Mouse (Mus musculus) splenic B cell, adult 2 months (primary cell): ENCODE results near the gene Fam20b.

ENCODE experiments used
- DNase-seq: peaks from one replicate; pipeline ENCODE4 v3.0.0-alpha.2; 2011; ENCODE audit warnings: low read depth, low spot score
- H3K27me3 ChIP-seq: 2 replicates; pipeline ENCODE4 v1.6.1; 2012; ENCODE audit warnings: mild to moderate bottlenecking, low read length, moderate library complexity, mixed read lengths; ENCODE audit not compliant: control insufficient read depth, poor library complexity, insufficient read depth, severe bottlenecking
- H3K36me3 ChIP-seq: 2 replicates; pipeline ENCODE4 v1.6.1; 2012; ENCODE audit warnings: mild to moderate bottlenecking, low read length, moderate library complexity, mixed read lengths; ENCODE audit not compliant: control insufficient read depth, poor library complexity, insufficient read depth, severe bottlenecking

Fam20b gene

DNA sequence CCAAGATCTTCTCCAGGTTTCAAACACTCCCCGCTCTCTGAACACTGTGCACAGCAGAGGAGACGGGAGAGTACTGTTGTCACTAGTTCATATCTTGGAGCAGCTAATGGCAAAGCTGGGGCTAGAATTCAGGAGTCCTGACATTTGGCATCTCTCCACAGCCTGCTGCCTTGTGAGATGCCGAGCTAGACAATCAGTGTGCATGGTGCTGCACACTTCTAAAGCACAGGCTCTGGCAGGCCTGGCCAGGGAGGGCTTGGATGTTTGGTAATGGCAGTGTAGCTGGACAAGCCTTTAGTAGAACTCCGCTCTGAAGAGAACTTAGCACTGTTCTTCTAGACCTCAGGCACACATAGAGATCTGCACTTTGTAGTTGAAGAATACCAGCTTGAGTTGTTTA lies 72.9 kb downstream of the Fam20b start:
- peaks cover 4% of the 10 kb centered on the region for H3K36me3 ChIP-seq
- no peak for DNase-seq
- H3K27me3 ChIP-seq, result no peaks in the 10 kb centered on the region

GRCm38 (mm10) chr1:156644780-156645523 lies 73.9 kb downstream of the Fam20b start:
- H3K27me3 ChIP-seq, result no peaks in the 10 kb centered on the region
- peaks cover 4% of the 10 kb centered on the region for H3K36me3 ChIP-seq
- no peak for DNase-seq

GRCm38 (mm10) chr1:156644061-156644460 lies 74.8 kb downstream of the Fam20b start:
- no peak for DNase-seq
- Histone ChIP-seq H3K36me3 (peaks cover 4% of the 10 kb centered on the region), H3K27me3 (no peaks in the 10 kb centered on the region)

DNA sequence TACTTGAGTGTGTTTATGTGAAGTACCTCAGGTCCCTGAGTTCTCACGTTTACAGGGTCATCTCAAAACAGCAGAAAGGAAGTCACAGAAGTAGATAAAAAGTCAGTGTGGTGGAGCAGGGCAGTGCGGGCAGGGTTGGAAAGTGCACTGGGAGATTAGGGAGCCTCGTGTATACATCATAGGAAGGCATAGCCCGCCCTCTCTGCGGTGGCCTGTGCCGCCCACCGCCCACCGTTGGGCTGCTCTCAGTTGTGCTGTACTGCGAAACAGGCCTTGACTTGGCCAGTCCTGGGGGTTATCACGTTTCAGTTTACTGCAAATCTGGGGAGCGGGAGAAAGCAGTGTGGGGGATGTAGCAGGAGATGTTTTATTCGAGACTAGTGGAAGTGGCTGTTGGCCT lies 76.1 kb downstream of the Fam20b start:
- no peak for DNase-seq
- no peaks in the 10 kb centered on the region for H3K27me3 ChIP-seq
- H3K36me3 ChIP-seq, result peaks cover 6% of the 10 kb centered on the region

DNA sequence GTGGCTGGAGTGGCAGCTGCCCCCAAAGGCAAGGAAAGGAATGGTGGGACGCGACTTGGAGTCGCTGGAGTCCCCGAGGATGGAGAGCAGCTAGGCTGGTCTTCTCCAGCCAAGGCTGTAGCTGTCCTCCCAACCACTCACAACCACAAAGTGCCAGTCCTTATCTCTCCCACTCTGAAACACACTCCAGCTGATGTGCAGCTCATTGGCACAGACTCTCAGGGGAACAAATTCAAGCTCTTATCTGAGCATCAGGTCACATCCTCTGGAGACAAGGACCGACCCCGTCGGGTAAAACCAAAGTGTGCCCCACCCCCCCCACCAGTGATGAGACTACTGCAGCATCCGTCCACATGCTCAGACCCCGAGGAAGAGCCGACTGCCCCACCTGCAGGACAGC lies 77.1 kb downstream of the Fam20b start:
- no peaks in the 10 kb centered on the region for H3K27me3 ChIP-seq
- H3K36me3 ChIP-seq, result peaks cover 6% of the 10 kb centered on the region
- DNase-seq, result no peak

DNA sequence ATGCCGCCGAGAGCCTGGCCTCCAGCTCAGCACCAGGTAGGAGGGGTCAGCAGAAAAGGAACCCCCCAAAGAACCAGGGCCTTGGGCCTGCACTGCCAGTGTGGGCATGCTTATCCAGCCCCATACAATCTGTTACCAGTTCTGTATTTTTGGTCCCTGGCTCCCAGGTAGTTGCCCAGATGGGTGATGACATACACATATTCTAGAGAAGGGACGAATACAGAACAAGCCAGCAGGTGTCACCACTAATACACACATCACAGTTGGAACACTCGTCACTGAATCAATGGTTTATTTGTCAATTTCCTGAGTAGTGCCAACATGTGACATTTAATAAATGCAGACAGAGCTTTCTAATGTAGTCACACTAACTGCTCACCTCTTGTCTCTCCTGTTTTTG lies 78.3 kb downstream of the Fam20b start:
- no peaks in the 10 kb centered on the region for H3K27me3 ChIP-seq
- peak; percentile 53 for DNase-seq
- peaks cover 9% of the 10 kb centered on the region for H3K36me3 ChIP-seq

DNA sequence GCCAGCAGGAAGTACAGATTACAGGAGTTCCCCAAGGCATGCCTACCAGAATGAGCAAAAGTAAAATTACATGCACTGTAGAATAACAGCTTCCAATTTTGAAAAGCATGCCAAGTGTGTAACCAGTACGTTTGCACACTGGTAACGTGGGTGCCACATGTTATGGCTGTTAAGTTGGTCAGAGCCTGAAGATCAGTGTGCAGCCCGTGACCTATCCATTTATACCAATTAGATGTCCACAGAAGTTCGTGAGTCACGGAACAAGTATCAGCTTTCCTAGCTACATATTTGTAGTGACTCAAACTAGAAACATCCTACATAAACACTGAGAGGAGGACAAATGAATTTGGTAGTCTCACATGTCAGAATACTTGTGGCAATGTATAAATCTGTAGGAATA lies 79.4 kb downstream of the Fam20b start:
- no peaks in the 10 kb centered on the region for H3K27me3 ChIP-seq
- H3K36me3 ChIP-seq, result peaks cover 9% of the 10 kb centered on the region
- DNase-seq, result no peak

DNA sequence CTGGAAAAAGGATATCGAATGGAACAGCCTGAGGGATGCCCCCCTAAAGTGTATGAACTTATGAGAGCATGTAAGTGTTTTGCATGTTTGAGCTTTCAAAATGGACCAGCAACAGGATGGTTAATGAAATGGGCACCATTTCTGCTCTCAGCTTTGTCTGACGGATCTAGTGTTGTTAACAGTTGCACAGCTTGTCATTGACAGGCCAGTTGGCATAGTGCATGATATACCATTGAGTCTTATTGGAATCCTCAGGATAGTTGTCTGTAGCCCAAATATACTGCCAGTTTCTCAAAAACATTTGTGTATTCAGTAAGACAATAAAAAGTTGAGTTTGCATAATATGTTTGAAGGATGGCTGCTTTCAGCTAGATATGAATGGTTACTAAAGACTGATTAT lies 83.7 kb downstream of the Fam20b start:
- Histone ChIP-seq H3K27me3 (no peaks in the 10 kb centered on the region), H3K36me3 (peaks cover 19% of the 10 kb centered on the region)
- DNase-seq, result no peak

DNA sequence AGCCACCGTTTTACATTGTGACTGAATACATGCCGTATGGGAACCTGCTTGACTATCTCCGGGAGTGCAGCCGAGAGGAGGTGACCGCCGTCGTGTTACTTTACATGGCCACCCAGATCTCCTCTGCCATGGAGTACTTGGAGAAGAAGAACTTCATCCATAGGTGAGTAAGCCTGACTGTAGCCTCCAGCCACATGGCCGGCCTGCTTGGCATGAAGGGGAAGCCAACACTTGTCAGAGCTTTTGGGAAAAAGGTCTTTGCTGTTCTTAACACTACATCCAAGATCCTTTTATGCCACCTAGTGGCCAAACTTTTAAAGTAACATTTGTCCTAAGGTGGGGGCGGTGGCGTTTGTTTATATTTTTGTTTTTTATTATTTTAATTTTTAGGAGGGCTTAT lies 85.8 kb downstream of the Fam20b start:
- peaks cover 21% of the 10 kb centered on the region for H3K36me3 ChIP-seq
- no peaks in the 10 kb centered on the region for H3K27me3 ChIP-seq
- DNase-seq, result peak; percentile 73

DNA sequence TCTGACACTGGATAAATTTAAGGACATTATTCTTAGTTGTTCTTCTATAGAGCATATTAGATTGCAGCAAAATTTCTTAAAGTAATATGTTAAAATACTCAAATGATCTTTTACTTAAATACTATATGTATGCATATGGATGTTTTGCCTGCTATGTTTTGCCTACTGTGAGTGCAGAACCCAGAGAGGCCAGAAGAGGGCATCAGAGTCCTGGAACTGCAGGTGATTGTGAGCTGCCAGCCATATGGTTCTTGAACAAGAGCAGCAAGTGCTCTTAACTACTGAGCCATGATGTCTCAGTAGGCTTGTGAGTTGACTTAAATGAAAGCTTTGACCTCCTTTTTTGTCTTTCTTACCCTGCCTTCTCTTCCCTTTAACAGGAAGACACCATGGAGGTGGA lies 87.9 kb downstream of the Fam20b start:
- peak; percentile 57 for DNase-seq
- peaks cover 20% of the 10 kb centered on the region for H3K36me3 ChIP-seq
- H3K27me3 ChIP-seq, result no peaks in the 10 kb centered on the region

- peaks cover 23% of the 10 kb centered on the region for H3K36me3 ChIP-seq
- no peaks in the 10 kb centered on the region for H3K27me3 ChIP-seq
- no peak for DNase-seq
Observed at GRCm38 (mm10) chr1:156629984-156630383, 88.9 kb downstream of the Fam20b start.
